Mouse (Mus musculus) WW6 (cell line): ENCODE results near the gene Mmp17.

Experiments
- DNase-seq: peaks from one replicate; pipeline ENCODE4 v3.0.0-alpha.2; 2013; ENCODE audit warnings: low read depth, low spot score

Gene Mmp17

DNA sequence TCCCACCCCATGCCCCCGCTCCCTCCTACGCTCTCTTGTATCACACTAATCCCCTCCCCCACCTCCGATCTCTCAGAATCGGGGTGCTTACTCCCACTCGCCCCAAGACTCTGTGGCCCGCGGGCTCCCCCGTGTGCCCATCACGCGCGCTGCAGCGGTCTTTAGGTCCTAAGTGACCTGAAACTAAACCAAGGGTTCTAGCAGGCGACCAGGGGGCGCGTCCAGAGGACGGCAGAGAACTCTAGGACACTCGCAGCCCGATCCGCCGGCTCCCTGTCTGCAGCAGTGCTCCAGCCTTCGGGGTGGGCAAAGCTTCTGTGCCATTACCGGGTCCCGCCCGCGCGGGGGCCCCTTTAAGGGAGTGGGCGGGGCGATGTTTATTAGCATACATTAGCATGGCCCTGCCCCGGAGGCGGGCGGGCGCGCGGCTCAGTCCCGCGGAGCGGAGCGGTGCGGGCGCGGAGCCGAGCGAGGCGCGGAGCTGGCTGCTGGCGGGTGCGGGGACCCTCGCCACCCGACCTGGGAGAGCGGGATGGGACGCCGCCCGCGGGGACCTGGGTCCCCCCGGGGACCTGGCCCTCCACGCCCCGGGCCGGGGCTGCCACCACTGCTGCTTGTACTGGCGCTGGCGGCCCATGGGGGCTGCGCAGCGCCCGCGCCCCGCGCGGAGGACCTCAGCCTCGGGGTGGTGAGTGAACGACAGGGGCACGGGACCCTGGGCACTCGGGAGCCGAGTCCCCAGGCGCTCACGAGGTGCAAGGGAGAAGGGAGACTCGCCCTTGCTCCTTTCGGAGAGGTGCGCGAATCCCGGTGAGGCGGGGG is at the start of gene Mmp17:
Gene Mmp17 (plus strand): TSS at position 409 of the 822 bp plus-strand sequence.
- no peak for DNase-seq

DNA sequence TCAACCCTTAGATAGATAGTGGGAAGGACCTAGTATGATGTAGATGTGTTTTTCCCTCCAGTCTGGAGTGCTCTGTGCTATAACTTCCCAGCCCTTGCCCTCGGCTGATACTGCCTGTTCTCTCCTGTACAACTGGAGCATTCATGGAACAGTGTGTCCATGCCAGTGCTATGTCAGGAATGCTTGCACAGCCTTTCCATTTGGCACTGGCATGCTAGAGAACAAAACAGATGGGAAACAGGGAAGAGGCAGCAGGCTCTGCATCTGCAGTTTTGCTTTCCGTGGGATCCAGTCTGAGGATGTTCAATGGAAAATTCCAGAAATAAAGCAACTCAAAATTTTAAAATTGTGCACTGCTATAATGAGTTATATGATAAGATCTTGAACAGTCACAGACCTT is 49.5 kb upstream of the Mmp17 start:
- no peak for DNase-seq

DNA sequence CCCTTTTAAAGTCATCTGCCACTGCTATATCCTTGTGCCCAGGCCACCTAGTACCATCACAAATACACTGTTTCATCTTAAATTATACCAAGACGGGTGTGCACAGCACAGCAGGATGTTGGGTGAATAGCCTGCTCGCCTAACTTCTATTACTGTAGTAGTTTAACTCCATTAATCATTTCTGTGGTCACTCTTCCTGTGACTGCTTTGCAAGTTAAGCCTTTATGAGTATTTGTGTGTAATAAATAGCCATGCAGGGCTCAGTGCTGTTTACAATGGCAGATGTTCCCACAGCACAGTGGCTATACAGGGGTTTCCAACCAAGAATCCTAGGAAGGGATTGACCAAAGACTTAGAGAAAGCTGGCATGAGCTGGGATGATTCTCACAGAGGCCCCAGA is 48.9 kb upstream of the Mmp17 start:
- no peak for DNase-seq

DNA sequence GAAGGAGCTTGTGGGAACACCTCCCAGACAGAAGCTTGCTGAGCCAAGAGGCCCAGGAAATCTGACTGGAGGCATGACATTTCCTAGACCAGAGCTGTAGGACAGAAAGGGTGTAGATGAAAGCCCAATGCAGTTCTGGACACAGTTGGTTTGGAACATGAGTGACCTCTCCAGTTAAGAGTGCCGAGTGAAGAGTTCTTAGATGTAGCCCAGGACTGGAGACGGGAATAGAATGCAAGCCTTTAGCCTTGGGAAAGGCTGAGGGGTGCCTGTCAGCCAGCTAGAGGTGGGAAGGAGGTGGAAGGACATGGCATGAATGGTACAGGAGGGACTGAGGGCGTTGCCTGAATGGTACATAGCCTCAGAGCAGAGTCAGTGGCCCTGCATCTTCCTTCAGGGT is 48.5 kb upstream of the Mmp17 start:
- no peak for DNase-seq

- DNase-seq: no peak
Measured at GRCm38 (mm10) chr5:129538826-129539225, 45.1 kb upstream of the Mmp17 start.

DNA sequence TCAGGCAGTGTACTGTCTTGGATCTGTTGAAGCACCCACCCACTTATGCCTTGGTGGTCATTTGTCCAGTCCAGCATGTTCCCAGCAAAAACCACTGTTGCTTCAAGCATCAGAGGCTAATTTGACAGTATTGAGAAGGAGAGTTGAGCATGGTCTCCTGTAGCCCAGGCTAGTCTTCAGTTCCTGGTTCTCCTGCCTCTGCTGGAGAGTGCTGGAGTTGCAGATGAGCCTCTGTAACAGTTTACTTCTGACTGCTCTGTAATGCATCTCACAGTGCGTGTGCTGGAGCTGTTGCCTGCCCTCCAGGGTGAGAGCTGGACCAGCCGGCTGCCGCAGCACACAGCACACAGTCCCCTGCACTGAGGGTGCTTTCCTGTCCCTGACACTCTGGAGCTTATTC is 41.7 kb upstream of the Mmp17 start:
- DNase-seq: no peak

- no peak for DNase-seq
Measured at GRCm38 (mm10) chr5:129545787-129546186, 38.2 kb upstream of the Mmp17 start.

DNA sequence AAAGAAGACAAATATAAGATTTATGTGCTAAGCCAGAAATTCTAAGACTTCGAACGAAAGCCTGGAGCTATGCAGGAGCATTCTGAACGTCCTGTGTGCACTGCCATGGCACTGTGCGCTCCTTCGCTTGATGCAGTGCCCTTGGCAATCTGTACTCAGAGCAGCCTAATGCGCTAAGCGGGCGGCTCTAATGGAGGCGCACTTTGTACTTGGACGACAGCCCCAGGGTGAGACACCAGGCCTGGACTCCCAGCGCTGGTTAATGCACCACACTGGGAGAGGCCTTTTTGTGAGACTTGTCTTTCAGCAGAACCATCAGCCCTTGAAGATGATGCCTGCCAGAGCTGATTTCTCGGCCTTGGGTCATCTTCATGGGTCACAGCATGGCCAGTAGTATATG is 34.3 kb upstream of the Mmp17 start:
- no peak for DNase-seq

- no peak for DNase-seq
Measured at GRCm38 (mm10) chr5:129550790-129551189, 33.2 kb upstream of the Mmp17 start.

DNA sequence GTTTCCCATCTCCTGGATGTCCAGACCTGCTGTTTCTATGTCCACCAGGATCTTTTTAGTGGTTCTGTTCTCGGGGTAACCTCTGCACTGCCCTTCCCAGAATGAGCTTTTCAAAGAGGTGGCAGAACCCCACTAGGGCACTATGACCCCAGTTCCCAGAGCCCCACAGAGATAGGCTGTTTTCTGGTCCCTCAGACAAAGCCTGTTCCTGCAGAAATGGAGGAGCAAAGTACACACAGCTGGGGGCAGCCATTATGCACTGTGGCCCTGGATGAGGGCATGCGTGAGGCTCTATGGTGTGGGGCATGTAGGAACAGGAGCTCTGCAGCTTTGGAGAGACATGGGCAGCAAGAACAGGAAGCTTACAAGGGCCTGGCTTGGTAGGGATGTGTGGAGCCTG is 32.0 kb upstream of the Mmp17 start:
- no peak for DNase-seq

- DNase-seq: no peak
Measured at GRCm38 (mm10) chr5:129553642-129554041, 30.3 kb upstream of the Mmp17 start.

DNA sequence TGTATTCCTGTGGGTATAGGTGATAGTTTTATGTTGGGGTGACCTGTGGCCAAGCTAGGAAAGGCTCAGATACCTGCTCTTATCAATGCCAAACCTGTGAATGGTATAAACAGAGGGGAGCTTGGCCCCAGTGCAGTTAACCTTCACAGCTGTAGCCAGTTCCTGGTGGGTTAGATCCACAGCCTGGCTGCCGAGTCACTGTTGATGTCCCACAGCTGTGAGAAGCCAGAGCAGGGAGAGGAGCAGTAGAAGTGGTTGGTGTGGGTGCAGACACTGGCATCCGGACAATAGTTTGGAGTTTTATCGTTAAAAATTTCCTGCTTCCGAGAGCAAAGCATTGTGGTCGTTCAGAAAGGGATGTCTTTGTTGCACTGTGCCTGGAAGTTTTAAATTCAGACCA is 25.4 kb upstream of the Mmp17 start:
- DNase-seq: no peak

GRCm38 (mm10) chr5:129559283-129559682 is 24.7 kb upstream of the Mmp17 start:
- DNase-seq: no peak

DNA sequence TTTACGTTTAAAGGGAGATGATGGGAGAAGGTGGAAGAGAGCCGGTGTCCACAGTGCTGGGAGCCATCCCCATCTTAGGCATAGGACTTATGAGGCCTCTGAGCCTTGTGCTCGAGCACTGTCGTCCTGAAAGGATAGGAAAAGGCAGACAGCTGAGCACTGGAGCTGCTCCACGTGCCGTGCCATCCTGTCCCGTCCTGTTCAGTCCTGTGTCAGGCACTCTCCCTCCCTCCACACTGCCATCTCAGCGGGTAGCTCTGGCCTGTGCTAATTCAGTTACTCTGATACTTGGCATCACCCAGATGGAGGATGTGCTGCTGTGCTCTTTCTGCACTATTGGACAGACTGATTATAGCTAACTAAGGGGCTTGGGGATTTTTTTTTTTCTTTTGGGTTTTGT is 21.6 kb upstream of the Mmp17 start:
- DNase-seq: no peak

- DNase-seq: no peak
Measured at GRCm38 (mm10) chr5:129568596-129568995, 15.4 kb upstream of the Mmp17 start.

DNA sequence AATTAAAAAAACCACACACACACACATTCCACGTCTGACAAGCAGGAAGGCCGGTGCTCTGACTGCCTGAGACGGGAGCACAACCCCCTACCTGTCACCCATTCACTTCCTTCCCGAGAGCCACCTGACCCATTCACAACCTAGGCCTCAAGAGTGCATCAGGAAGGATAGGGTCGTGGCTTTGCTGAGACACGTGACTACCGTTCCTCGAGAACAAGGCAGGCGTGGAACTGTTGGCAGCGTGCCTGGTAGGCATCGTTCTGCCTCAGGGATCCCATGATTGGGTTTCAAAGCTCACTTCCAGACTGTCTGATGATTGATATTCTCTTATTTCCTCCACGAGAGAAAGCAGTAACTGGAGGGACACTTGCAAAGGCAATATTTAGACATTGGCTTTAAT is 5.8 kb upstream of the Mmp17 start:
- DNase-seq: no peak

GRCm38 (mm10) chr5:129580046-129580445 is 3.9 kb upstream of the Mmp17 start:
- DNase-seq: no peak

DNA sequence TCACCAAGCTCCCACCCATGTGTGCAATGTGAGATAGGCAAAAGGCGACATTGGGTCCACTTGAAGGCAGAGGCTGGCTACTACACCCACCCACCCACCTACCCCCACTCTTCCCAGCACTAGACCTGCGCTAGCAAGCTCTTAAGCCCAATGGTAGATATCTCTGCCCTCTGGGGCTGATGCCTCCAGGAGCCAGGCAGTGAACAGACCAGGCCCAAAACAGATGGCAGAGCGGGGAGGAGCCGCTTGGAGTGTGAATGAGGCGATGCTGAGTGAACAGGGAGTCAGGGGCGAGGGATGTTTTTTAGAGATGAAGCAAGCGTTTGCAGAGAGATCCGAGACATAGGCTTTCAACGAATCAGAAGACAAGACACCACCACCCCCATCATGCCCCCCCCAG is 3.4 kb upstream of the Mmp17 start:
- DNase-seq: no peak

GRCm38 (mm10) chr5:129581015-129581414 is 3.0 kb upstream of the Mmp17 start:
- no peak for DNase-seq

DNA sequence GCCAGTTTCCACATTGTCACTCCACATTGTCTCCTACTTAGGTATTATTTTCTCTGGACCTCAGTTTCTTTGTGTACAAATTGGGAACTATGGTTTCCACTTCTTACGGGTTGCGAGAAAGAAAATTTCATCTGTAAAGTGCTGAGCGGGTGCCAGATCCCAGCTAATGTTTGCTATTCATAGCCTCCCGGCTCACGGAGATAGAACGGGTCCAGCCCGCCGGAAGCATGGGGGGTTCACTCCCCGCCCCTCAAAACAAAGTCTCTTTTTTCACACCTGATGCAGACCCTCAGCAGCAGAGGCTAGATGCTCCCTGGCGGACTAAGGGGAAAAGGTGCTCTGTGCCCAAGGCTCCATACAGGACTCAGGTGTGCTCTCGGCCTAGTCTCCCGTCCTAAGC is 638 bp upstream of the Mmp17 start:
- DNase-seq: no peak

DNA sequence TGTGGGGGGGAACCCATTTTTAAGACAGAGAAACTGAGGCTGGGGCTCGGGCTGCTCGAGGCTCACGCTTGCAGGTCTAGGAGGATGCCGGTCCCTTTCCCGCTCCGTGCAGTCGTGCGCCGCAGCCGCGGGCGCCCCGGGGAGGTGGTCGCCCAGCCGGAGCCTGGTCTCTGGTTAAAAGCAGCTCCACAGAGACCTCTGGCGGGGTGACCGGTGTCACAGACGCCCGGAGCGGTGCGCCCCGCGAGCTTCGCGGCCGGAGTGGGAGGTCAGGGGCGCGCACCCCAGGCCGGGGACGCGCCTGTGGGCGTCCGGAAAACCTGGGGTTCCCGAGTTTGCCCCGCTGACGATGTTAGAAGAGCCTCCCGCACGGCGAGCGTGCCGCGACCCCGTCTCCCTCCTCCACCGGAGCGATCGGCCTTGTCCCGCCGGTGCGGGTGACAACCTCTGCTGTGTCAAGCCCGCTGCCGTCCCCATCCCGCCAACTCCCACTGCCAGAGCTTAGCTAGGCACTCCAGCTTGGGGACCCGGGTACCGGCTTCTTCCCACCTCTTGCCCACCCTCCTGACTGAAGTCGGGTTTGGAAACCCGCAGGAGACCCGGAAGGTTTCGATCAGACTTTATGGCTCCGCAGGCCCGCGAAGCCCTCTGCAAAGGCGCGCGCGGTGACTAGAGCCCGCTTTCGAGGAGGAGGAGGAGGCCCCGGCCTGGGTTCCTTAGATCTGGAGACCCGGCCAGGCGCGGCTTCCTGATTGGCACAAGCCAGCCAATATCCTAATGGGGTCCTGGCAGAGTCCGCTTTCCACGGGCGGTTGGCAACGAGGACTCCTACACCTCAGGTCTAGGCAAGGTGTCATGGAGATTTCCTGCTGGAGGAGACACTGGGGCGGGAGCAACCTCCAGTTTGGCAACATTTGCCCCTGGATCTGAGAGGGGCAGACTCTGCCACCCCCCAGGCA is 893 bp downstream of the Mmp17 start:
- no peak for DNase-seq

GRCm38 (mm10) chr5:129586016-129586415 is 2.0 kb downstream of the Mmp17 start:
- peak; percentile 70 for DNase-seq

DNA sequence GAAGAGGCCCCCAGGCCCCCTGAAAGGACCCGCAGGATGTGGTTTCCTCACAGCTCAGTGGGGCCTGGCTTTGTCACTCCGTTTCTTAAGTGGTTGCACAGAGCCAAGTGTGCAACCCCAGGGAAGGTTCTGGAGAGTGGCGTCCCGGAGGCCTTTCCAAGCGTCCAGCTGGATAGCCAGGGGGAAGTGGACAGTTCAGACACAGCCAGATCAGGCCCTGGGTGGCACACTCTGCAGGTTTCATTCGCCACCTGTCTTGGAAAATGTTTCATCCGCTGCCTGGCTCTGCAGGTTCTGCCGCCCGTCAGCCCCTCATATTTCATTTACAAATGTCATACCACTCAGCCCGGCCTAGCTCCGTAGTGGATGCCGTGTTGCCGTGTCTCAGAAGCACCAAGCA is 2.5 kb downstream of the Mmp17 start:
- DNase-seq: no peak
